Mouse (Mus musculus) small intestine, adult 2 months (tissue): ENCODE data around the gene Usp44. TPM values are rescaled to one million over a fixed set of nuclear protein-coding genes. Genes with fewer than 3 reads are reported as not detected.
"Not testable (repeated sequence)": the region's sequence is repeated elsewhere in the genome, so short reads cannot be mapped to it uniquely, and the experiment has no call there.

Experiments
- H3K27ac ChIP-seq: fragments of 200-500 bp; 2 replicates; pipeline ENCODE4 v1.5.1; 2012; ENCODE audit warnings: low read depth, low read length, control low read depth, inconsistent platforms; ENCODE audit not compliant: insufficient read depth
- H3K27me3 ChIP-seq: fragments of 200-500 bp; 2 replicates; pipeline ENCODE4 v1.6.1; 2012; ENCODE audit warnings: mild to moderate bottlenecking, moderate library complexity, low read length, inconsistent platforms; ENCODE audit not compliant: control insufficient read depth, insufficient read depth
- H3K36me3 ChIP-seq: fragments of 200-500 bp; 2 replicates; pipeline ENCODE4 v1.6.1; 2012; ENCODE audit warnings: mild to moderate bottlenecking, low read length, control low read depth, inconsistent platforms; ENCODE audit not compliant: control insufficient read depth, insufficient read depth
- H3K4me1 ChIP-seq: fragments of 200-500 bp; 2 replicates; pipeline ENCODE4 v1.6.1; 2012; ENCODE audit warnings: low read length, inconsistent platforms, mixed read lengths; ENCODE audit not compliant: control insufficient read depth, insufficient read depth, insufficient read length
- H3K4me3 ChIP-seq: fragments of 200-500 bp; 2 replicates; pipeline ENCODE4 v1.5.1; 2012; ENCODE audit warnings: low read depth, mild to moderate bottlenecking, control low read depth, inconsistent platforms, low read length, moderate library complexity
- CTCF ChIP-seq: fragments of 200-500 bp; IDR thresholded peaks from 2 replicates; pipeline ENCODE4 v1.5.1; 2012; ENCODE audit warnings: low read depth, mild to moderate bottlenecking, control low read depth, inconsistent platforms, low read length, moderate library complexity, mixed read lengths; ENCODE audit not compliant: insufficient replicate concordance, insufficient read length; ENCODE audit errors: extremely low read depth
- POLR2A ChIP-seq: fragments of 200-500 bp; IDR thresholded peaks from 2 replicates; pipeline ENCODE4 v1.6.1; 2012; ENCODE audit warnings: low read depth, mild to moderate bottlenecking, control low read depth, inconsistent platforms, low read length, moderate library complexity
- WGBS: fragments of 180-500 bp; shearing (Covaris S2); methylation state at CpG from one replicate; pipeline ENCODE4 v1.1.7; 2018; 5-methylcytosine and 5-hydroxymethylcytosine counted together
- polyA plus RNA-seq: library from polyadenylated mRNA; depleted of rRNA; stranded (reverse); fragments of >200 nt; gene quantifications from 2 replicates; pipeline ENCODE4 v1.2.3, GENCODE M21; 2012; rRNA removed

Usp44 gene
- polyA plus RNA-seq: 0.16 TPM in 1 of 2 replicates, not detected in the other

- Histone ChIP-seq H3K36me3 (no peaks in the 10 kb centered on the region), H3K27ac (no peak within 1 kb of the TSS), H3K4me1 (peaks cover 8% of the 10 kb centered on the region; the same call in 1 of the 2 replicates), H3K27me3 (peaks cover 47% of the 10 kb centered on the region), H3K4me3 (no peak within 1 kb of the TSS)
- TF ChIP-seq CTCF (no peak), POLR2A (no peak)
- 22% methylated on average over 22 of the region's 22 CpGs for WGBS
Observed at GRCm38 (mm10) chr10:93830931-93831729, at the start of gene Usp44. Usp44 (plus strand) TSS chr10:93831555.

GRCm38 (mm10) chr10:93783216-93784013 is 47.9 kb upstream of the Usp44 start:
- Histone ChIP-seq H3K36me3 (no peaks in the 10 kb centered on the region), H3K27ac (no peak overlapping the region), H3K27me3 (no peaks in the 10 kb centered on the region), H3K4me1 (no peaks in the 10 kb centered on the region), H3K4me3 (no peak overlapping the region)
- WGBS: 68% methylated on average over 15 of the region's 15 CpGs
- TF ChIP-seq CTCF: no peak

- no peak for TF ChIP-seq CTCF
- TF ChIP-seq POLR2A: no peak
- no peaks in the 10 kb centered on the region for H3K36me3 ChIP-seq
- 69% methylated on average over 8 of the region's 8 CpGs for WGBS
- H3K27ac ChIP-seq: no peak overlapping the region
- H3K27me3 ChIP-seq: 0 out of 2 replicates have a peak, but pooled peaks cover 2% of the 10 kb centered on the region
- no peaks in the 10 kb centered on the region for H3K4me1 ChIP-seq
- no peak overlapping the region for H3K4me3 ChIP-seq
Observed at GRCm38 (mm10) chr10:93799711-93800362, 31.5 kb upstream of the Usp44 start.

- Histone ChIP-seq H3K27me3 (0 out of 2 replicates have a peak, but pooled peaks cover 2% of the 10 kb centered on the region), H3K36me3 (no peaks in the 10 kb centered on the region), H3K4me3 (no peak overlapping the region), H3K27ac (no peak overlapping the region), H3K4me1 (no peaks in the 10 kb centered on the region)
- TF ChIP-seq CTCF (no peak), POLR2A (no peak)
- WGBS: 67% methylated on average over 4 of the region's 4 CpGs
Observed at GRCm38 (mm10) chr10:93800363-93800722, 31.0 kb upstream of the Usp44 start.

GRCm38 (mm10) chr10:93800895-93801294 is 30.5 kb upstream of the Usp44 start:
- 86% methylated on average over 5 of the region's 5 CpGs for WGBS
- TF ChIP-seq CTCF (no peak), POLR2A (no peak)

GRCm38 (mm10) chr10:93803199-93803598 is 28.2 kb upstream of the Usp44 start:
- TF ChIP-seq POLR2A (no peak), CTCF (no peak)
- H3K27ac ChIP-seq: no peak overlapping the region
- H3K4me1 ChIP-seq: no peaks in the 10 kb centered on the region
- no peak overlapping the region for H3K4me3 ChIP-seq
- H3K36me3 ChIP-seq: no peaks in the 10 kb centered on the region
- 56% methylated on average over 6 of the region's 6 CpGs for WGBS
- 0 out of 2 replicates have a peak, but pooled peaks cover 2% of the 10 kb centered on the region for H3K27me3 ChIP-seq

More at GRCm38 (mm10) chr10:93800895-93801294, 30.5 kb upstream of the Usp44 start:
- Histone ChIP-seq H3K4me1 (no peaks in the 10 kb centered on the region), H3K36me3 (no peaks in the 10 kb centered on the region), H3K4me3 (no peak overlapping the region), H3K27ac (no peak overlapping the region), H3K27me3 (0 out of 2 replicates have a peak, but pooled peaks cover 2% of the 10 kb centered on the region)

- H3K36me3 ChIP-seq, H3K4me3 ChIP-seq, H3K4me1 ChIP-seq, H3K27me3 ChIP-seq, H3K27ac ChIP-seq: not testable (repeated sequence)
- 93% methylated on average over 8 of the region's 8 CpGs for WGBS
Observed at GRCm38 (mm10) chr10:93809438-93809837, 21.9 kb upstream of the Usp44 start.
